Mouse (Mus musculus) kidney, embryonic 16.5 days (tissue): ENCODE results near the gene Crim1. TPM values are rescaled to one million over a fixed set of nuclear protein-coding genes. Genes with fewer than 3 reads are reported as not detected.

Source experiments
- ATAC-seq: fragments of 200-750 bp; cut with Nextera tagmentation; 2 replicates; pipeline ENCODE4 v1.8.0; 2017; ENCODE audit warnings: moderate TSS enrichment; ENCODE audit not compliant: low FRiP score, low TSS enrichment
- H3K27ac ChIP-seq: fragments of 300-500 bp; sonication (generic); 2 replicates; pipeline ENCODE4 v1.5.1; 2014; ENCODE audit warnings: low read length
- H3K27me3 ChIP-seq: fragments of 300-500 bp; sonication (generic); 2 replicates; pipeline ENCODE4 v1.6.1; 2014; ENCODE audit warnings: low read length, control low read depth, mixed read lengths; ENCODE audit not compliant: insufficient read depth
- H3K36me3 ChIP-seq: fragments of 300-500 bp; sonication (generic); 2 replicates; pipeline ENCODE4 v1.6.1; 2014; ENCODE audit warnings: low read length, control low read depth, mixed read lengths; ENCODE audit not compliant: insufficient read depth
- H3K4me1 ChIP-seq: fragments of 300-500 bp; sonication (generic); 2 replicates; pipeline ENCODE4 v1.6.1; 2014; ENCODE audit warnings: low read length, control low read depth, mixed read lengths; ENCODE audit not compliant: insufficient read depth
- H3K4me2 ChIP-seq: fragments of 300-500 bp; sonication (generic); replicated peaks from 2 replicates; pipeline ENCODE4 v1.6.1; 2014; ENCODE audit warnings: low read depth, low read length
- H3K4me3 ChIP-seq: fragments of 300-500 bp; sonication (generic); 2 replicates; pipeline ENCODE4 v1.5.1; 2014; ENCODE audit warnings: mild to moderate bottlenecking, low read length
- H3K9ac ChIP-seq: fragments of 300-500 bp; sonication (generic); replicated peaks from 2 replicates; pipeline ENCODE4 v1.6.1; 2014; ENCODE audit warnings: low read length
- H3K9me3 ChIP-seq: fragments of 300-500 bp; sonication (generic); 2 replicates; pipeline ENCODE4 v1.6.1; 2016; ENCODE audit warnings: low read length, control low read depth
- WGBS: fragments of 180-500 bp; shearing (Covaris S2); extraction: QIAGEN DNeasy Blood & Tissue Kit; methylation state at CpG from one replicate; pipeline ENCODE4 v1.1.7; 2014; 5-methylcytosine and 5-hydroxymethylcytosine counted together
- polyA plus RNA-seq: library from polyadenylated mRNA; unstranded; fragments of >200 nt; fragmentation: Nextera tagmentation; extraction: Ambion mirVana; gene quantifications from 2 replicates; pipeline ENCODE4 v1.2.1, GENCODE M21; 2015

The Crim1 gene
- polyA plus RNA-seq, 1 experiment from 2014 or later: 5.4 TPM

DNA sequence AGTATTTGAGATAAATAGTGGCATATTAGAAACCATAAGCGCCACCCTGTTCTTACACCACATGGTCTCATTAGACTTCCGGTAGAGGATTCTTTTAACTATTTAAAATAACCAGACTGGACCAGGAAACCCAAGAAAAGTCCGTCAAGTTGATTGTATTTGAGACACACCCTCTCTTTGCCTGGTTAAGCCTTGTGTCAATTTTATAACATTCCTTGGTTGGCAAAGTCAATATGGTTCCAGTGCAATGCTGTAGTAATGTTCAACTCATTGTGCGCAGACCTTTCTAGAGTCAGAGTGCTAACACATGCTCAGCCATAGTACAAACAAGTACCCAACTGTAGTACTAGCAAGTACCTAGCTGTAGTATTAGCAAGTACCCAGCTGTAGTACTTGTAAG lies 61.6 kb downstream of the Crim1 start:
- Histone ChIP-seq H3K4me3 (no peak overlapping the region), H3K4me1 (peaks cover 11% of the 10 kb centered on the region; the same call in 1 of the 2 replicates), H3K9ac (no peak overlapping the region), H3K4me2 (no peak overlapping the region), H3K9me3 (no peaks in the 10 kb centered on the region; the same call in none of the 2 replicates), H3K27ac (no peak overlapping the region), H3K27me3 (no peaks in the 10 kb centered on the region), H3K36me3 (peaks cover 4% of the 10 kb centered on the region; the same call in 1 of the 2 replicates)
- 92% methylated on average over 4 of the region's 4 CpGs for WGBS
- no peak for ATAC-seq

GRCm38 (mm10) chr17:78264116-78264515 lies 64.1 kb downstream of the Crim1 start:
- Histone ChIP-seq H3K4me1 (0 out of 2 replicates have a peak, but pooled peaks cover 6% of the 10 kb centered on the region), H3K9me3 (no peaks in the 10 kb centered on the region; the same call in none of the 2 replicates), H3K27me3 (no peaks in the 10 kb centered on the region), H3K4me2 (no peak overlapping the region), H3K36me3 (peaks cover 4% of the 10 kb centered on the region; the same call in 1 of the 2 replicates), H3K27ac (no peak overlapping the region), H3K9ac (no peak overlapping the region), H3K4me3 (no peak overlapping the region)
- whole genome bisulfite sequencing: 68% methylated on average over 11 of the region's 11 CpGs
- ATAC-seq: no peak

DNA sequence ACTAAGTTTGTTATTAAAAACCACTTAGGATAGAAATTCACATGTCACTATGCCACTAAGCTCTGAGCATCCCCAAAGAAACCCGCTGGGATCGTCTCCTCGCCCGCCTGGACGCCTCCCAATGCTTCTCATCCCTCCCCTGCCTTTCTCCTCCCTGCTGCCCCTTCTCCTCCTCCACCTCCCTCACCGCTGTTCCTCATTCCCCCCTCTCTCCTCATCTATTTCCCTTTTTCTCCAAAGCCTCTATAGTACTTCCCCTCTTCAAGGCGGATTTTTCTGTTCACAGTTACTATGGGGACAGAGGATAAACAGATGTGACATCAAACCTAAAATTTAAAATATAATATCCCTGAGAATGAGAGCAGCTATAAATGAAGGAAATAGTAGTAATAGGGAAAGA lies 65.1 kb downstream of the Crim1 start:
- no peak for ATAC-seq
- Histone ChIP-seq H3K9ac (no peak overlapping the region), H3K4me3 (no peak overlapping the region), H3K4me1 (0 out of 2 replicates have a peak, but pooled peaks cover 6% of the 10 kb centered on the region), H3K36me3 (peaks cover 4% of the 10 kb centered on the region; the same call in 1 of the 2 replicates), H3K4me2 (no peak overlapping the region), H3K27me3 (no peaks in the 10 kb centered on the region), H3K27ac (no peak overlapping the region), H3K9me3 (no peaks in the 10 kb centered on the region)
- 79% methylated on average over 7 of the region's 7 CpGs for WGBS

DNA sequence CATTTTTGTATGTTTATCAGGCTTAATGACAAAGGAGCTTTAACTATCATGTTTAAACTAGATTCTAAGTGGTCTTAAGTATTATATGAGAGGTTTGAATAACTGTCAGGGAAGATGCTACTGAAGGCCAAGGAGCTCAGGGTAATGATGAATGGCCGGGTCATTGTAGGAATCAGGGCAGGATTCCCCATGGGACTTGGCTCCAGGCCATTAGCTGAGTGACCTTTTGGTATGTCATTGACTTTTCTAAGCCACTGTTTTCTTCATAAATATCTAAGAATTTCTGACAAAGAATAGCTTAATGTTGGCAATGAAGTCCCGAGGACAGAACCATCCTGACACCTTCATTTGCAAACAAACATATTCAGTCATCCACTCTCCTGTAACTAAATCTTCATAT lies 66.2 kb downstream of the Crim1 start:
- Histone ChIP-seq H3K9me3 (no peaks in the 10 kb centered on the region), H3K9ac (no peak overlapping the region), H3K4me1 (0 out of 2 replicates have a peak, but pooled peaks cover 6% of the 10 kb centered on the region), H3K36me3 (peaks cover 4% of the 10 kb centered on the region; the same call in 1 of the 2 replicates), H3K27ac (no peak overlapping the region), H3K4me2 (no peak overlapping the region), H3K27me3 (no peaks in the 10 kb centered on the region), H3K4me3 (no peak overlapping the region)
- ATAC-seq: no peak
- WGBS: 67% methylated on average over 2 of the region's 2 CpGs

GRCm38 (mm10) chr17:78268591-78268990 lies 68.5 kb downstream of the Crim1 start:
- Histone ChIP-seq H3K27me3 (no peaks in the 10 kb centered on the region), H3K4me2 (no peak overlapping the region), H3K9ac (no peak overlapping the region), H3K4me1 (peaks cover 25% of the 10 kb centered on the region), H3K4me3 (no peak overlapping the region), H3K36me3 (peaks cover 4% of the 10 kb centered on the region; the same call in 1 of the 2 replicates), H3K27ac (no peak overlapping the region), H3K9me3 (no peaks in the 10 kb centered on the region)
- ATAC-seq: no peak
- WGBS: 67% methylated on average over 4 of the region's 4 CpGs

DNA sequence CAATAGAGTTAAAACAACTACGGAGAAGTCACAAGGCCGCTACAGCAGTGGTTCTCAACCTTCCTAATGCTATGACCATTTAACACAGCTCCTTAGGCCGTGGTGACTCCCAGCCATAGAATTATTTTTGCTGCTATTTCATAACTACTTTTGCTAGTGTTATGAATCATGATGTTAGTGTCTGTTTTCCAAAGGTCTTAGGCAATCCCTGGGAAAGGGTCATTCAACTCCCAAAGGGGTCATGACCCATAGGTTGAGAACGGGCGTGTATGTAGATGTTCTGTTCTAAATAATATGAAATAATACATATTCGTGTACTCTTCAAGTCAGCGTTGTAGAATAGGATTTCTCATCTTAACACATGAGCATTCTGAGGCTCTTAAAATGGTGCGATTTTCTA lies 69.3 kb downstream of the Crim1 start:
- Histone ChIP-seq H3K27ac (no peak overlapping the region), H3K4me3 (no peak overlapping the region), H3K9ac (no peak overlapping the region), H3K4me1 (peaks cover 28% of the 10 kb centered on the region), H3K9me3 (no peaks in the 10 kb centered on the region), H3K27me3 (no peaks in the 10 kb centered on the region), H3K36me3 (peaks cover 4% of the 10 kb centered on the region; the same call in 1 of the 2 replicates), H3K4me2 (no peak overlapping the region)
- ATAC-seq: no peak
- 94% methylated on average over 8 of the region's 8 CpGs for WGBS

DNA sequence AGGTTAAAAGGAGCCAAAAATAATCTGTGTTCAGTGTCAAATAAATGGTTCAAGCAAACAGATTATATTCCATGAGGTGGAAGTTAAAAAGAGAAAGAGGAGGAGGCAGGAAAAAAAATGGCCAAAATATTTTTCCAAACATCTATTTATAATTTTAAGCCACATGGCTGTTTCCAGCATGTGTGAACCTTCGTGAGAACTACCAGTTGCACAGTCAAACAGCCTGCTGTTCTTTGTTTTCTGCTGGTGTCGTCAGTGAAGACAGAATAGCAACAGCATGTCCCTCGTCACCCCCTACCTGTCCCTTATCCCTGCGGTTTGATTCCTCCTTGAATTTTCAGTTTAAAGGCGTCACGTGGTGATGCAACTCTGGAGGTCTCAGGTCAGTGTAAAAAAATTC lies 70.0 kb downstream of the Crim1 start:
- H3K4me1 ChIP-seq: peaks cover 28% of the 10 kb centered on the region
- H3K27me3 ChIP-seq: no peaks in the 10 kb centered on the region
- no peak overlapping the region for H3K27ac ChIP-seq
- H3K4me3 ChIP-seq: no peak overlapping the region
- H3K9ac ChIP-seq: no peak overlapping the region
- H3K9me3 ChIP-seq: no peaks in the 10 kb centered on the region
- H3K36me3 ChIP-seq: peaks cover 4% of the 10 kb centered on the region; the same call in 1 of the 2 replicates
- ATAC-seq: no peak
- 79% methylated on average over 6 of the region's 6 CpGs for WGBS
- H3K4me2 ChIP-seq: no peak overlapping the region

GRCm38 (mm10) chr17:78271731-78272130 lies 71.7 kb downstream of the Crim1 start:
- no peak overlapping the region for H3K4me2 ChIP-seq
- peak overlapping the region; percentile 58; the same call in 1 of the 2 replicates for H3K27ac ChIP-seq
- H3K4me1 ChIP-seq: peaks cover 22% of the 10 kb centered on the region
- peak; percentile 22; the same call in 1 of the 2 replicates for ATAC-seq
- no peak overlapping the region for H3K9ac ChIP-seq
- no peaks in the 10 kb centered on the region for H3K36me3 ChIP-seq
- H3K4me3 ChIP-seq: no peak overlapping the region
- H3K9me3 ChIP-seq: no peaks in the 10 kb centered on the region
- no peaks in the 10 kb centered on the region for H3K27me3 ChIP-seq
- 76% methylated on average over 8 of the region's 8 CpGs for WGBS

DNA sequence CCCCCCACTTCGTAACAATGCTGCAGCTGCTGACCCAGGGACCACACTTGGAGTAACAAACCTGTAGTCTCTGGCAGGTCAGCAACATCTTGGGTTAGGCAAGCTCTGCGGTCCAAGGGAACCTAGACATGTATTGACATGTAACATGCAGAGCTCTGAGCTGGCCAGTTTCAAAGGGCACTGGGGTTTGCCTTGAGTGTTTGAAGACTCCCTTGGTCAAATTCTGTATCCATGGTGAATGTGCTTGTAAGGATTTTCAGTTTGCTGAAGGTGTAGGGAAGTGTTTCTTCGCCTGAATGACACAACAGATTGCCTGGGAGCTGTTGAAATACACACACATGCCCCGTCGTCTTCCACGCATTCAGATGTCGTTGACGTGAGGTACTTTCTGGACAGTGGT lies 72.1 kb downstream of the Crim1 start:
- H3K4me1 ChIP-seq: peaks cover 22% of the 10 kb centered on the region
- no peak overlapping the region for H3K4me3 ChIP-seq
- ATAC-seq: no peak
- peak overlapping the region; percentile 58 for H3K27ac ChIP-seq
- no peaks in the 10 kb centered on the region for H3K36me3 ChIP-seq
- whole genome bisulfite sequencing: 70% methylated on average over 8 of the region's 8 CpGs
- H3K9me3 ChIP-seq: no peaks in the 10 kb centered on the region
- H3K9ac ChIP-seq: no peak overlapping the region
- no peak overlapping the region for H3K4me2 ChIP-seq
- H3K27me3 ChIP-seq: no peaks in the 10 kb centered on the region

DNA sequence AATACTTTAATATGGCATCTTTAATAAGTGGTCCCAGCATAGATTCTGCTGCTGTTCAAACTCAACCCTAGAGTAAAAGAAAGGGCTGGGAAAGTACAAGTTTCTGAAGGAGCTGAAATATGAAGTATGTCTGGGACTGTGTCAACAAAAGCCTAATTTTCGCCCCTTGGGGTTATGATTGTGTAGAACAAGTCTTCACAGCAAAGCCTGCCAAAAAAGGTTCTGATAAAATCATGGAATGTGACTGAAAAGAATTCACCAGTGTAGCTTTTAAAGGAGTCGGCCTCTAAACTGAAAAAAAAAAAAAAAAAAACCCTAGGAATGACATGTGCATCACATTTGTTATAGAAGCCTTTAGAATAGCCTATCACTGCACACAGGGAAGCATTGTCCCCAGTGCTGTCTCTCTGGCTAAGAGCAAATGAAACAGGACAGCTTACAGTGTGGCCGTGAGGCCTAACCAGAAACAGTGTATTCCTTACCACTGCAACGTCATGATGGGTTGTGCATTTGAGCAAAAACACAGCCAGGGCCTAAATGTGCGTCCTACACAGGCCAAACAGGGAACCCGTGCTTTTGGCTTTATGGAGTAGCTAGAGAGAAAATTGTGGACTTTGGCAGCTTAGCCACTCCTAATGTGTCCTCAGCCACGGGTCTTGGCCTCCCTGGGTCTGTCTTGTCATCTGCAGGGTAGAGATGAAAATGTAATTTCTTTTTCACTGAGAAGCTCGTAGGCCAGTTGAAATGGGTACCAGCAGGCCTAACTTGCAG lies 72.8 kb downstream of the Crim1 start:
- ATAC-seq: peak; percentile 66
- H3K27me3 ChIP-seq: no peaks in the 10 kb centered on the region
- WGBS: 64% methylated on average over 8 of the region's 8 CpGs
- H3K4me3 ChIP-seq: no peak overlapping the region
- H3K27ac ChIP-seq: peak overlapping the region; percentile 80
- H3K9ac ChIP-seq: no peak overlapping the region
- no peaks in the 10 kb centered on the region for H3K9me3 ChIP-seq
- H3K36me3 ChIP-seq: no peaks in the 10 kb centered on the region
- H3K4me1 ChIP-seq: peaks cover 22% of the 10 kb centered on the region
- no peak overlapping the region for H3K4me2 ChIP-seq
